Mouse (Mus musculus) MN1 (cell line): ENCODE results near the gene Olfr224.
A peak's percentile ranks its signal among the peaks of the same experiment; 100 is the strongest.
"Not testable (repeated sequence)": the region's sequence is repeated elsewhere in the genome, so short reads cannot be mapped to it uniquely, and the experiment has no call there.

Experiments used
- DNase-seq: peaks from one replicate; pipeline ENCODE4 v3.0.0-alpha.2; 2016; ENCODE audit warnings: low spot score

The Olfr224 gene

GRCm38 (mm10) chr11:58570405-58570804 lies at the start of gene Olfr224:
TSS of gene Olfr224 (minus strand) at chr11:58570553.
- DNase-seq = no peak

DNA sequence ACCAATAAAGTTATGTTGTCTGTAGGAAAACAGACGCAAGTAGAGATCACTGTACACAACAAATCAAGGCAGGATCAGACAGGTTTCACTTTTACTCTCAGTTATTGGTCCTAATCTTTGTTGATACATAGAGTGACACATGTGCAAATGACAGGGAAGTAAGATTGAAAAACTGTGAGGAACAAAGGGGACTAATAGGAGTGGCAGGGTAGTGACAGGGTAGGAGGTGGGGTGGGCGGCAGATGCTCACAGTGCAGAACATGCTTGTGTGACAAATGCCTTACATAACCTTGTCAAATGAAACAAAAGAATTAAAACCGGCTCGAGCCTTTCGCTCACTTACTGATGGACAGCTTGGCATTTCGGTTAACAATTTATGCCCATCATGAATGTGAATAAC lies 48.4 kb upstream of the Olfr224 start:
- no peak for DNase-seq

GRCm38 (mm10) chr11:58618369-58618768 lies 48.0 kb upstream of the Olfr224 start:
- DNase-seq = no peak

DNA sequence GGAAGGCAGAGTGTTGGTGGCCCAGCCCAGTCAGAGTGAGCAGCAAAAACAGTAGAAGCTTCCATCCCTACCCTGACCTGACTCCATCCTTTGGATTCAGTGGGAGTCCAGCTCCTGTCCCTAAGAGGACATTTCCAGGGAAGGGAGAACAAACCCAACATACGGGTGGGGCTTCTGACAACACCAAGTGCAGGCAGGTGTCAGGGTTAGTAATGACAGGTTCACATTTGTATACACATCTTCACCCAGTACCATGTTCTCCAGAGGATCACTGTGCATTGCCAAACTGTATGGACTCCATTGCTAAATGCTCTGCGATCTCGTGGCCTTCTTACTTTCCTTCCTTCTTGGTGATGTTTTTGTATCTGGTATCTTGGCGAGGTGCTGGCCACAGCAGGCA lies 45.6 kb upstream of the Olfr224 start, which contains the start of gene 2210407C18Rik:
2210407C18Rik (minus strand) TSS at position 101 of the 400 bp plus-strand sequence.
- no peak for DNase-seq

DNA sequence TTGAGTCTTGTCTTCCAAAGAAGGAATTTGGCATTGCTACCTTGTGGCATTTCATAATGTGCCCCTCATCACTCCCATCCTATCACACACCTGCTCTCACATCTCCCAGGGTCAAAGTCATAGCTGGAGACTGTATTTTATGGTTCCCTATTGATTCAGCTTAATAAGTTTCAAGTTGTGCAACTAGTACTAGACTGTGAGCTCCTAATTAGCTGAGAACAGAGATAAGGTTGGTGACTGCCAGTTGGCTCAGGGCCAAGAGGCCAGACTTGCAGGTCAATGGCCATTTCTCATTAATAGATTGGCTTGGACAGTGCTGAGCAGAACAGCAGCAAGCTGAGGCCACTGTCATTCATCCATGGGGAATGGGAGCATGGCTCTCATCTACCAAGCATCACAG lies 44.2 kb upstream of the Olfr224 start:
- DNase-seq = no peak

DNA sequence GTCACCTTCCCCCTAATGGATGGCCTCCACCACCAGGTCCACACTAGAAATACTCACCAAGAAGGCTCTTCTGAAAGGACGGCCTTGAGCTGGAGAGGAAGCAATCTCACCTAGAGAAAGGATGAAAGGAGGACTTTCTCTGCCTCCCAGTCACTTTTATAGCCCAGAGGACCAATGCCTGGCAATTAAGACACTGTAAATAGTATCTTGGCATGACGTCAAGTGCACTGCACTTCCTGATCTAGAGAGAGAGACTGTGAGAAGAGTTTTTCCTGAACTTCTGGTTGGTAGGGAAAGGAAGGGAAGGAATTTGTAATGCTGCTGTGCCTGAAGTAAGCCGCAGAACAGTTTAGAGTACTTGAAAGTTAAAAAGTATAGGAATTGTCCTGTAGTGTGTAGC lies 43.0 kb upstream of the Olfr224 start:
- no peak for DNase-seq

DNA sequence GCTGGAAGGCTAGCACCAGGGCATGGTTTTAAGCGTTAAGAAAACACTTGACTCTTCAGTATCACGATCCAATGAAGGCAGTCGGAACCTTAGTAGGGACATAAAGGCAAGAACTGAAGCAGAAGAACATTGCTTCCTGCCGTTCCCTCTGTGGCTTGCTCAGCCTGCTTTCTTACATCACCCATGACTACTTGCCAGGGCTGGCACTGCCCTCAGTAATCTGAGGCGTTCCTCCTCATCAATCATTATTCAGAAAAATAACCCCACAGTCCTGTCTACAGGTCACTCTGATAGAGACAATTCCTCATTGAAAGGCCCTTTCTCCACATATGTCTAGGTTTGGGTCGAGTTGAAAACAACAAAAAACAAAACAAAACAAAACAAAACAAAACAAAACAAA lies 36.7 kb upstream of the Olfr224 start:
- DNase-seq = no peak

- no peak for DNase-seq
These were observed 36.0 kb upstream of the Olfr224 start for GRCm38 (mm10) chr11:58606177-58606919.

GRCm38 (mm10) chr11:58605228-58605627 lies 34.9 kb upstream of the Olfr224 start:
- no peak for DNase-seq

GRCm38 (mm10) chr11:58604688-58605087 lies 34.3 kb upstream of the Olfr224 start:
- no peak for DNase-seq

- no peak for DNase-seq
These were observed 32.6 kb upstream of the Olfr224 start for GRCm38 (mm10) chr11:58602800-58603560.

- no peak for DNase-seq
These were observed 31.7 kb upstream of the Olfr224 start for GRCm38 (mm10) chr11:58602062-58602461.

GRCm38 (mm10) chr11:58597837-58598236 lies 27.5 kb upstream of the Olfr224 start:
- no peak for DNase-seq

DNA sequence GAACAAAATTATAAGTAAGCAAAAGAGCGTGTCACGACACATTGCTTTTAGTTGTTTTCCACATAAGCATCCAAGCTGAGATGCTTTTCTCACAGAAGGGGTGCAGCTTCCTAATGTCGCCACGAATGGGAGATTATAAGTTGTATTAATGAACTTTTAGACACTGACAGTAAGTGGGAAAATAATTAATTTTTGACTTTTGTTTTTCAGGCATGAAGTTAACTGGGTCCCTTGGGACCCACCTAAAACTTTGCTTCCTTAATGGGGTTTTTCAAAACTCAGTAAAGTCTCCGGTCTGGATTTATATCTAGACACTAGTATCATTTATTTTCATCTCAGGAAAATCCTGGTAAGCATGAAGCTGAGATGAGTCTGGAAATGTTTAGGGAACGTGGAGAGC lies 24.5 kb upstream of the Olfr224 start, which contains the start of gene Olfr324:
Olfr324 (plus strand) TSS at position 301 of the 400 bp plus-strand sequence.
- DNase-seq = no peak

- DNase-seq = no peak
These were observed 18.4 kb upstream of the Olfr224 start for GRCm38 (mm10) chr11:58588620-58589250.

DNA sequence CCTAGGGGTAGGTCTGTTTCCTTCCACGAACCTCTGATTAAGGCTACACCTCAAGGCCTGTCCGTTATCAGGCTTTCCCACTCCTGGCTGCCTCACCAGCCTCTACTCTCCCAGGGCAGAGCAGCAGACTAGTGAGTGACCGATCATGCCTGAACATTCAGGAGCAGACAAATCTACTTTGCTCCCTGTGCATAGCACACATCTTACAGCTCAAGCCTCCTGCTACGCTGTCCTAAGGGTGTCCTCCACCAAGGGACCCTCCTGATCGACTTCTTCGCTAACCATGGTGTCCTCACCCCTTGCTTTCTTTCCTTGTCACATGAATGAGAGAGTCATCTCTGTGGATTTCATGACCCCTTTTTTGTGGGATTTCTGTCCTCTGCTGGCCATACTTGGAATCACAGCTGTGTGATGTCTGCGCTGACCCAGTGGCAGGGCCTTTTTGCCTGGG lies 17.6 kb upstream of the Olfr224 start:
- DNase-seq = peak; percentile 41

DNA sequence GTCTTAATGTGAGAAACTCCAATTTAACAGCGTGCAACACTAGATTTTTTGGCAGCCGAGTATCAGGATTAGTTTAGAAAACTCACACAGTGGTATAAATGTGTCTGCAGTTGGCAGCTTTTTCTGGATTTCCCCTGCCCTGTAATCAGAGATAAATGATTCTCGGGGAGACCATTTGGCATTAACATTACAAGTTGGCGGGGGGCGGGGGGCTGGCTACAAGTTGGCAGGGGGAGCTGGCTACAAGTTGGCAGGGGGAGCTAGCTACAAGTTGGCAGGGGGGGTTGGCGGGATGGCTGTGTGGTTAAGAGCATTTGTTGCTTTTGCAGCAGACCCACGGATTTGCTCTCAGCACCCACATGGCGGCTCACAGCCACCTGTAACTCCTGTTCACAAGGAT lies 8.3 kb upstream of the Olfr224 start:
- no peak for DNase-seq

GRCm38 (mm10) chr11:58577430-58577829 lies 7.1 kb upstream of the Olfr224 start, which contains the start of gene Olfr325:
TSS of gene Olfr325 (plus strand) at chr11:58577730.
- DNase-seq = no peak

GRCm38 (mm10) chr11:58555536-58555935 lies 14.8 kb downstream of the Olfr224 start, which contains the start of gene Olfr328:
TSS of gene Olfr328 (minus strand) at chr11:58555636.
- DNase-seq = no peak

DNA sequence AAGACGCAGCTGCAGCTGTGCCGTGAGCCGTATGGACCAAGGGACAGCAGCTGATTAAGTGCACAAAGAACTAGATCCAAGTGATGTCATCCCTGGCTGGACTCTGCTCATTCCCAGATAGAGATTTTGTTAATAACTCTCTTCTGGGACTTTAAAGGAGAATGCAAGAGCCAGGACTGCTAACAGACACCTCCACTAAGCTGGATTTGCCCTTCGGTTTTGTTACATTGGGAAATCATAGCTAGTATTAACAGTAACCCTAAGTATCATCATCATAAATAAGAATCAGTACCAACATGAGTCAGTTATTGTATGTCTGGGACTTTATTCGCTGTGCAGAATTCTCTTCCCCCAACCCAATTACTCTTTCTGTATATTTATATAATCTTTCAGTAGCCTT lies 24.0 kb downstream of the Olfr224 start, which contains the start of gene Olfr329-ps:
Olfr329-ps (minus strand) TSS at position 101 of the 400 bp plus-strand sequence.
- DNase-seq = no peak

DNA sequence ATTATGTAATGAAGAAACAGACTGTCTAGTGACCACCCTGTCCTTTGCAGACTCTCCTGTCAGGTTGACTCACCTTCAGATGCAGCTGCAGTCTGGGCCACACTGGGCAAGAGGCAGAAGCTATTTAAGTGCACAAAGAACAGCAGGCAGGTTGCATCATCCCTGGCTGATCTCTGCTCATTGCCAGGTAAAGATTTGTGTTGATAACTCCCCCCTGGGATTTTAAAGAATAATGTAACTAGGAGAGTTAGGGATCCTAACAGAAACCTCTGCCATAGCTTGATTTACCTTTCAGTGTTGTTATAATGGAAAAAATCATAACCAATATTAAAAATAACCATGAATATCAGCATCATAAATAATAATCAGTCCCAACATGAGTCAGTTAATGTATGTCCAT lies 35.6 kb downstream of the Olfr224 start, which contains the start of gene Olfr330:
Olfr330 (minus strand) TSS at position 101 of the 400 bp plus-strand sequence.
- DNase-seq = not testable (repeated sequence)

DNA sequence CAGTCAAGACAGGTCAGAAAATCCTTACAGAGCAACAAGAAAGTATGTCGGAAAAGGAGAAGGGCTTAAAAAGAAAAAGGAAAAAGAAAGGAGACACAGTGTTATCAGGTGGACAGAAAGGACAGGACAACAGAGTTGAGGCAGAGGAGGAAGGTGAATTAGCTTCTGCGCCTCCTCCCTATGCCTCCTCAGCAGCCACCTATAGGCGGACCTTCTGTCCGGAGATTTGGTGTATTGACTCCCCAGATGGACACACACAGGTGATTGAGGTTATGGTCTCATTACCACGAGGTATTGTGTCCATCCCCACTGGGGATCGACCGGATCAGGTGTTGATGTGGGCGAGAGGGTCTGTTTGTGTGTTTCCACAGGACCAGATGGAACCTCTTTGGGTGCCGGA lies 50.6 kb downstream of the Olfr224 start:
- DNase-seq = not testable (repeated sequence)
